Mouse (Mus musculus) activated CD4-positive, CD25-positive, alpha-beta regulatory T cell (primary cell): Measurements from ENCODE around the gene Nol12. TPM values are rescaled to one million over a fixed set of nuclear protein-coding genes. Genes with fewer than 3 reads are reported as not detected.

Experiments
- polyA plus RNA-seq, 2 experiments: library from polyadenylated mRNA; unstranded; fragments of 100-300 nt; shearing (Covaris generic); gene quantifications; one replicate each; pipeline ENCODE4 v1.2.1; 2017

Gene Nol12
- polyA plus RNA-seq = 10 to 100 TPM; 49.9 to 50.4 TPM

DNA sequence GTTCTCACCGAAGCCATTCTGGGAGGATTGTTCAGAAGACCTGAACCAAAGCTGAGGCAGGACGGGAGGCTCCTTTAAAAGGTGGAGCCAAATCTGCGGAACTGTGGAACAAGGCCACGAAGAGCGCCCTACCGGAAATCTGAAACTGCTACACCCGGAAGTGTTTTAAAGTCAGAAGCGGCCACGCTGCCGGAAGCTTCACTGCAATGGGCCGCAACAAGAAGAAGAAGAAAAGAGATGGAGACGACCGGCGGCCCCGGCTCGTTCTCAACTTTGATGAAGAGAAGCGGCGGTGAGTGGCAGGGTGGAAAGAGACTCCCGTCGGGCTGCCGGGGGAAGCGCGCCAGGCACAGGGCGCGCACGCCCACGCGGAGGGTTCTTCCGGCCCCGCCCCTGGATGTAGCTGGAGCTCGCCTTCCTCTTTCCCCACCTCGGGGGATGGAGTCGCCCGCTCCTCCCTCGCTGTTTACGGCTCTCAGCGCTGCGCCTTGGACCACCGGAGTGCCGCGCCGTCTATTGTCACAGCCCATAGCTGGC is at the start of gene Nol12:
Gene Nol12 (plus strand): TSS at position 150 of the 537 bp plus-strand sequence.

DNA sequence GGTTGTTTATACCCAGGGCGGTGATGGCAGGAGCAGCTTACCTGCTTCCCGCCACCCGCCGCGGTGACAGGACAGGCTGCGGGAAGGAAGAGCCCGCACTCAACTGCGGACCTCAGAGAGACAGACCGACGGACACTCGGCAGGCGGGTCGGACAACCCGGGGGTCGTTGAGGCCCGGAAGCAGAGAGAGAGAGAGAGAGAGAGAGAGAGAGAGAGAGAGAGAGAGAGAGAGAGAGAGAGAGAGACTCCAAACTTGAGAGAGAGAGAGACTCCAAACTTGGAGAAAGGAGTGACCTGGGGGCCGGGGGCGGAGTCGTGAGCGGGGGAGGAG is 35.4 kb upstream of the Nol12 start, which contains the start of gene Gm49510:
Gene Gm49510 (plus strand): TSS at position 259 of the 331 bp plus-strand sequence.

DNA sequence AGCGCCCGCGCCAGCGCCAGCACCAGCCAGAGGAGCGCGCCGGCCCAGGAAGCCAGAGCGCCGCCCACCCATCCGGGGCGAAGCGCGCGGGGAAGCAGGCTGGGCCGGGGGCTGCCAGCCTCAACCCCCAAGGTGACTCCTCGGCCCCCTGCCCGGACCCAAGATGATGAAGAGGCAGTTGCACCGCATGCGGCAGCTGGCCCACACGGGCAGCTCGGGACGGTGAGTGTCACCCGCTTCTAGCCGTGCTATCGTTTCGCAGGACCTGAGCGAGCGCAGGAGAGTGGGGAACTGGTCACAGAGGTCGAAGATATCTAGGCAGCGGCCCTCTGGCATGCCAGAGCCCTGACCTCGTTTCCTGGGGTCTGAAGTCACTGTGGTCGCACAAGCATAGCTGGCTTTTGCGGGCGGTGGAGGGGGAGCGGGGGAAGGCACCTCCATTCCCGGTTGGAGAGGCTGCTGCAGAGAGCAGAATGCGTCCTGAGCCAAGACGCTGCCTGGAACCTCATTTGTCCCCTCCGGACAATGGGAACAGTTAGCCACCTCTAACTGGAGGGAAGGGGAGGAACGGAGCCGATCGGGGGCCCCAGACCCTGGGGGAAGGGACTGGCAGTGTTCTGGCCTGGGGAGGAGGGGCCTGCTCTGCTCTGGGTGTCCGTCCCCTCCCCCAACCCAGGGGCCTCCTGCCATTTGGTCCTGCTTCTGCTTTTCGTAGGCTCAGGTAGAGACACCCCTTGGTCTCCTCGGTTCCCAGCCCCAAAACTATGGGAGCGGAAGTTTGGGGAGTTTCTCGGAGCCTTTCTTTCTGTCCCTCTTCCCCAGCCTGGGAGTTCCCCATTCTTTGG is 34.8 kb upstream of the Nol12 start, which contains the start of gene Sh3bp1:
Gene Sh3bp1 (plus strand): TSS at position 29 of the 845 bp plus-strand sequence.

DNA sequence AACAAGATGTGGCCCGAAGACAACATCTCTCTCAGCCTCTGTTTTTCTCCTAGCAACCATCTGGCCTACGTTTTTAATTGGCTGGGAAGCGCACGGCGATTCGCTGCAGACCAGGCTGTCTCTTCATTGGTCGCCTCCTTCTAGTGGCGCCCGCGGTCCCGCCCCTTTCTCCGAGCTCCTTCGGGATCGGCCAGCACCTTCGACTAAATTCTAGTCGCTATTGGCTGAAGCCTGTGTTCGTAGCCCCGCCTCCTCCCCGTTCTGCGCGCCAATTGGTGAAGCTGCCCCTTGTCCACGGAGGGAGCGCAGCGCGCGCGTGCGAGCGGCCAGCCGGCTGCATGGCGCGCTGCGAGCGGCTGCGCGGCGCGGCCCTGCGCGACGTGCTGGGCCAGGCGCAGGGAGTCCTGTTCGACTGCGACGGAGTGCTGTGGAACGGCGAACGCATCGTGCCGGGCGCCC is 21.1 kb upstream of the Nol12 start, which contains the start of gene Pdxp:
Gene Pdxp (plus strand): TSS at position 288 of the 459 bp plus-strand sequence.

DNA sequence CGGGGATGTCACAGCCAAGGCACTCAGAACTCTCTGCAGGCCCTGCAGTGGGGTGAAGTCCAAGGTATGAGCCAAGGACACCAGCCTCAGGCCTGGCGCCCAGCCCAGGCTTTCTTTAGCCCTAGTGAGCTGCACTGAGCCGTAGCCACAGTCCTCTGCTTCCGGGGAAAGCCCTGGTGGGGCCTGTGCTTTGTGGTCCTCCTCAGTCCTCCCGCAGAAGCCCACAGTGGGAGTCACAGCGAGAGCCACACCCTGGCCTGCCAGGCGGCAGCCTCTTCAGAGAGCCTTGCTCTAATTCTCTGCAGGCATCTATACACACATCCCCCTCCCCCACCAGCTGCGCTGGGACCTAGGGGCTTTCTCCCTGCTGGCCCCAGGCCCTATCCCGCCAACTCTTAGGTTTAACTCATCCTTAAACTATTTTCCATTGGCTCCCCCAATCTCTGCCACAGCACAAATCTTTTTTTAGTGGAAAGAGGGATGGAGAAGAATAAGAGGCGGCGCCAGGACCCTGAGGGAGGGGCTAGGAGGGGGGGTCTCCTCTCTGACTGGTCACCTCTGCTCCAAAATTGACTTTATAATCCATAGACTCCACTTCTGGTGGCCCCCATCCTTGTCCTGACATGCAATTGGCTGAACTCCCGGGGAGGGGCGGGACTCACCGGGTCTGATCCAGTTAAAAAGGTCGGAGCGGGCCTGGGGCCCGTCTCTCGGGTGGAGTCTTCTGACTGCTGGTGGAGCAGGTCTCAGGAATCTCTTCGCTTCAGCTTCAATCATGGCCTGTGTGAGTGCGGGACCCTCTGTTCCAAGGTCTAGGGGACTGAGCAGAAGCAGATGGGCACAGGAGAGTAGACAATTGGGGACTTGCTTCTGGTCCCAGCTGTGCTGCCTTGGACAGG is 8.5 kb upstream of the Nol12 start, which contains the start of gene Lgals1:
Gene Lgals1 (plus strand): TSS at position 705 of the 899 bp plus-strand sequence.

DNA sequence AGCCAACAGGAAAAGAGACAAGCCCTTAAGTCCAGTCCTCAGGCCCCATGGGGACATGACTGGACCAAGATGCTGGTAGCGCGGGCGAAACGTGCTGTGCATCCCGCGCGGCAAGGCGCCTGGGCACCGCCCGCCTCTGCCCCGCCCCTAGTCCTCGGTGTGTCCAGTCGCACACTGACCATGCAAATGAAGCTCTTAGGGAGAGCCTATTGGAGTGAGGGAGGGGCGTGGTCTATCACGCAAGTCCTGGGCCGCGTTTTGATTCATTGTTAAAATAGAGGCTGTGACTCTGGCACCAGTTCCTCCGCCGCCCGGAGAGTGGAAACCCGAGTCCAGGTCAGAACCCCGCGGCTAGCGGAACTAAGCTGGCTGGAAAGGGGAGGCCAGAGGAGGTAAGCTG is 12.9 kb downstream of the Nol12 start, which contains the start of gene Triobp:
Gene Triobp (plus strand): TSS at position 68 of the 400 bp plus-strand sequence.

Other genes with a start within 250 kb of the Nol12 start
- under 1 TPM in 1 of 2 experiments, not detected in 1; 0.02 TPM for gene Elfn2, start 216.2 kb upstream of the Nol12 start, polyA plus RNA-seq
- 100 to 1,000 TPM in 1 of 2 experiments, 10 to 100 TPM in 1; 74.5 to 116 TPM for gene Mfng, start 161.5 kb upstream of the Nol12 start, polyA plus RNA-seq
- under 1 TPM in 1 of 2 experiments, not detected in 1; 0.19 TPM for gene Card10, start 131.9 kb upstream of the Nol12 start, polyA plus RNA-seq
- gene Cdc42ep1, start 92.3 kb upstream of the Nol12 start, polyA plus RNA-seq = under 1 TPM; 0.14 to 0.18 TPM
- gene Lgals2, start 79.4 kb upstream of the Nol12 start, polyA plus RNA-seq = not detected
- gene Gga1, start 57.7 kb upstream of the Nol12 start, polyA plus RNA-seq = 10 to 100 TPM; 43.5 to 61.3 TPM
- gene Gm49510, start 35.3 kb upstream of the Nol12 start, polyA plus RNA-seq = under 1 TPM; 0.68 to 0.75 TPM
- 100 to 1,000 TPM; 165 to 207 TPM for gene Sh3bp1, start 35.2 kb upstream of the Nol12 start, polyA plus RNA-seq
- 10 to 100 TPM; 16.6 to 18.3 TPM for gene Pdxp, start 21.0 kb upstream of the Nol12 start, polyA plus RNA-seq
- 1,000 to 10,000 TPM in 1 of 2 experiments, 100 to 1,000 TPM in 1; 544 to 1,308 TPM for gene Lgals1, start 8.2 kb upstream of the Nol12 start, polyA plus RNA-seq
- gene Triobp, start 12.8 kb downstream of the Nol12 start, polyA plus RNA-seq = 10 to 100 TPM; 54.7 to 95.1 TPM
- gene H1f0, start 93.5 kb downstream of the Nol12 start, polyA plus RNA-seq = 100 to 1,000 TPM; 106 to 152 TPM
- under 1 TPM; 0.42 to 0.47 TPM for gene Galr3, start 107.0 kb downstream of the Nol12 start, polyA plus RNA-seq
- 10 to 100 TPM; 48.6 to 53.3 TPM for gene Ankrd54, start 128.0 kb downstream of the Nol12 start, polyA plus RNA-seq
- gene Eif3l, start 140.2 kb downstream of the Nol12 start, polyA plus RNA-seq = 100 to 1,000 TPM; 160 to 185 TPM
- 10 to 100 TPM; 26.9 to 36.0 TPM for gene Micall1, start 174.0 kb downstream of the Nol12 start, polyA plus RNA-seq
- 100 to 1,000 TPM; 133 to 161 TPM for gene Polr2f, start 206.1 kb downstream of the Nol12 start, polyA plus RNA-seq
- 1 to 10 TPM; 3.0 to 4.3 TPM for gene 1700088E04Rik, start 206.3 kb downstream of the Nol12 start, polyA plus RNA-seq
- gene Sox10, start 230.3 kb downstream of the Nol12 start, polyA plus RNA-seq = under 1 TPM in 1 of 2 experiments, not detected in 1; 0.09 TPM